Mouse (Mus musculus) midbrain, embryonic 11.5 days (tissue): ENCODE results near the gene Ranbp1. TPM values are rescaled to one million over a fixed set of nuclear protein-coding genes. Genes with fewer than 3 reads are reported as not detected.
A peak's percentile ranks its signal among the peaks of the same experiment; 100 is the strongest.
"Not testable (repeated sequence)": the region's sequence is repeated elsewhere in the genome, so short reads cannot be mapped to it uniquely, and the experiment has no call there.

ENCODE experiments used
- ATAC-seq: fragments of 200-750 bp; cut with Nextera tagmentation; 2 replicates; pipeline ENCODE4 v1.8.0; 2017; ENCODE audit warnings: moderate TSS enrichment, moderate library complexity; ENCODE audit not compliant: low FRiP score
- DNase-seq: peaks from one replicate; pipeline ENCODE4 v3.0.0; 2015; ENCODE audit warnings: low spot score; ENCODE audit errors: missing footprints
- H3K27ac ChIP-seq: fragments of 300-500 bp; sonication (generic); 2 replicates; pipeline ENCODE4 v1.5.1; 2014; ENCODE audit warnings: low read depth, low read length
- H3K27me3 ChIP-seq: fragments of 300-500 bp; sonication (generic); 2 replicates; pipeline ENCODE4 v1.6.1; 2014; ENCODE audit warnings: mild to moderate bottlenecking, low read length, moderate library complexity, mixed read lengths; ENCODE audit not compliant: control insufficient read depth, insufficient read depth
- H3K36me3 ChIP-seq: fragments of 300-500 bp; sonication (generic); 2 replicates; pipeline ENCODE4 v1.6.1; 2014; ENCODE audit warnings: mild to moderate bottlenecking, low read length, moderate library complexity, mixed read lengths; ENCODE audit not compliant: control insufficient read depth, insufficient read depth
- H3K4me1 ChIP-seq: fragments of 300-500 bp; sonication (generic); 2 replicates; pipeline ENCODE4 v1.6.1; 2014; ENCODE audit warnings: low read length; ENCODE audit not compliant: control insufficient read depth, insufficient read depth
- H3K4me2 ChIP-seq: fragments of 300-500 bp; sonication (generic); 2 replicates; pipeline ENCODE4 v1.6.1; 2014; ENCODE audit warnings: mild to moderate bottlenecking, moderate library complexity
- H3K4me3 ChIP-seq: fragments of 300-500 bp; sonication (generic); 2 replicates; pipeline ENCODE4 v1.5.1; 2014; ENCODE audit warnings: low read depth, low read length
- H3K9ac ChIP-seq: fragments of 300-500 bp; sonication (generic); 2 replicates; pipeline ENCODE4 v1.6.1; 2014; ENCODE audit warnings: low read length
- H3K9me3 ChIP-seq: fragments of 300-500 bp; sonication (generic); 2 replicates; pipeline ENCODE4 v1.6.1; 2016; ENCODE audit warnings: low read length; ENCODE audit not compliant: control insufficient read depth
- WGBS: fragments of 180-500 bp; shearing (Covaris S2); extraction: QIAGEN DNeasy Blood & Tissue Kit; methylation state at CpG from one replicate; pipeline ENCODE4 v1.1.7; 2014; 5-methylcytosine and 5-hydroxymethylcytosine counted together
- polyA plus RNA-seq: library from polyadenylated mRNA; unstranded; fragments of >200 nt; fragmentation: Nextera tagmentation; extraction: Ambion mirVana; gene quantifications from 2 replicates; pipeline ENCODE4 v1.2.1, GENCODE M21; 2014

The Ranbp1 gene
- 1,256 and 1,339 TPM in 2 replicates for polyA plus RNA-seq

- H3K27me3 ChIP-seq, result no peaks in the 10 kb centered on the region
- H3K4me2 ChIP-seq, result peak within 1 kb of the TSS; percentile 92
- DNase-seq, result peak; percentile 100
- H3K9ac ChIP-seq, result peak within 1 kb of the TSS; percentile 98
- no peaks in the 10 kb centered on the region for H3K9me3 ChIP-seq
- H3K4me3 ChIP-seq, result peak within 1 kb of the TSS; percentile 96
- H3K36me3 ChIP-seq, result peaks cover 38% of the 10 kb centered on the region
- H3K4me1 ChIP-seq, result peaks cover 30% of the 10 kb centered on the region
- ATAC-seq, result peak; percentile 96
- H3K27ac ChIP-seq, result peak within 1 kb of the TSS; percentile 82
- WGBS, result under 1% methylated on average over 100 of the region's 102 CpGs
These were observed at the start of gene Ranbp1, which contains the start of gene Trmt2a for GRCm38 (mm10) chr16:18248433-18249363. Gene Ranbp1 (minus strand): TSS chr16:18248732. Gene Trmt2a (plus strand): TSS chr16:18248679.

- H3K4me3 ChIP-seq, result peak overlapping the region; percentile 96
- H3K27ac ChIP-seq, H3K9me3 ChIP-seq, H3K27me3 ChIP-seq, H3K36me3 ChIP-seq, ATAC-seq: not testable (repeated sequence)
- H3K4me2 ChIP-seq, result peak overlapping the region; percentile 35
- H3K9ac ChIP-seq, result peak overlapping the region; percentile 55; the same call in 1 of the 2 replicates
- H3K4me1 ChIP-seq, result peaks cover 18% of the 10 kb centered on the region
- DNase-seq, result peak; percentile 82
- 9% methylated on average over 8 of the region's 10 CpGs for WGBS
These were observed 41.1 kb upstream of the Ranbp1 start for GRCm38 (mm10) chr16:18289614-18290013.

DNA sequence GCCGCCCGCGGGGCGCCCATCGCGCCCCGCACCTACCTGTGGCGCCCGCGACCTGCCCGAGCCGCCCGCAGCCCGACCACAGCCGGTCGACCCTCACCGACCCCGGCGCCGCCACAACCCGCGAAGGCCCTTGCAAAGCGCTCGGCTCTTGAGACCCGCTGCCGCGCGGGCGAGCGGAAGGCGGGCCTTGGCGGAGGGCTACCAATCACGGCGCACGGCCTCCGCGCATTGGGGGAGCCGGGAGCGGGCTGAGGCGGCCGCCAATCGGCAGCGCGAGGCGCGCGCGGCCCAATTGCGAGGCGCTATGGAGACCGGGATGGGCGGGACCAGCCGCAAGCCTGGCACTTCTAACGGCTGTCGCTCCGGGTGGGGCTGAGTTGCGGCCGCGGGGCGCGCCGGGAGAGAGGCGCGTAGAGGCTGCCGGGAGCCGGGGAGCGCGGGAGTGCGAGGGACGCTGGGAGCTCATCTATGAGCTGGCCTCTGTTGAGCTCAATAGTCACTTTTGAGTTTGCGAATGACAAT is 40.6 kb upstream of the Ranbp1 start, which contains the start of gene Dgcr8:
Gene Dgcr8, minus strand, starts transcription at position 180 of the 522 bp plus-strand sequence.
- H3K4me2 ChIP-seq, result peak within 1 kb of the TSS; percentile 70
- ATAC-seq, result peak; percentile 100
- H3K9me3 ChIP-seq, result no peaks in the 10 kb centered on the region
- H3K4me1 ChIP-seq, result peaks cover 18% of the 10 kb centered on the region
- no peaks in the 10 kb centered on the region for H3K27me3 ChIP-seq
- peak within 1 kb of the TSS; percentile 76 for H3K27ac ChIP-seq
- under 1% methylated on average over 66 of the region's 71 CpGs for WGBS
- peak within 1 kb of the TSS; percentile 95 for H3K9ac ChIP-seq
- DNase-seq, result peak; percentile 99
- peak within 1 kb of the TSS; percentile 96 for H3K4me3 ChIP-seq
- peaks cover 10% of the 10 kb centered on the region for H3K36me3 ChIP-seq

DNA sequence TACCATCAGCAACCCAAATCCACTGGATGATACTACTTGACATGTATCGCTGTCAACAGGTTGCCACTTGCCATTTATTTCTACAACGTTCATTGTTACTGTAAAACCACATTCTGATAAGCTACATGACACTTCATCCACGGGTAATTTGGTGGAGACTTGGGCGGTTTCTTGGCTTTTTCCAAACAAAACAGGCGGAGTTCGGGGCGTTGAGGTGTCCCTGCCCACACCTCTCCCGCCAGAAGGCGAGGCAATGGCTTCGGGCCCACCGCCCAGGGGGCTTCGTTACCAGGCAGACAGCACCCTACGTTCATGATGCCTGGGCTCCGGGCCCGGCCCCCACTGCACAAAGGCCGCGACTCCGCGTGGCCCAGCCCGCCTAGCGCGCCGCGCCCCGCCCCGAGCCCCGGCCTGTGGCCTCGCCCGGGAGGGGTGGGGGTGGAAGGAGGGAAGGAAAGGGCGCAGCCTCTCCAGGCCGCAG is 40.1 kb upstream of the Ranbp1 start:
- H3K9ac ChIP-seq, result peak overlapping the region; percentile 95
- peak overlapping the region; percentile 70 for H3K4me2 ChIP-seq
- no peaks in the 10 kb centered on the region for H3K9me3 ChIP-seq
- peak overlapping the region; percentile 76 for H3K27ac ChIP-seq
- peaks cover 15% of the 10 kb centered on the region for H3K36me3 ChIP-seq
- peaks cover 18% of the 10 kb centered on the region for H3K4me1 ChIP-seq
- H3K27me3 ChIP-seq, result no peaks in the 10 kb centered on the region
- ATAC-seq (peak; percentile 86), DNase-seq (peak; percentile 94)
- peak overlapping the region; percentile 96 for H3K4me3 ChIP-seq
- WGBS, result under 1% methylated on average over 30 of the region's 31 CpGs

- Histone ChIP-seq H3K4me3 (peak overlapping the region; percentile 96), H3K36me3 (peaks cover 20% of the 10 kb centered on the region), H3K9me3 (no peaks in the 10 kb centered on the region), H3K9ac (peak overlapping the region; percentile 95), H3K27me3 (no peaks in the 10 kb centered on the region), H3K4me1 (peaks cover 18% of the 10 kb centered on the region), H3K4me2 (peak overlapping the region; percentile 70), H3K27ac (peak overlapping the region; percentile 76; the same call in 1 of the 2 replicates)
- DNase-seq (no peak), ATAC-seq (no peak)
- WGBS, result under 1% methylated on average over 4 of the region's 4 CpGs
These were observed 39.6 kb upstream of the Ranbp1 start for GRCm38 (mm10) chr16:18288166-18288565.

DNA sequence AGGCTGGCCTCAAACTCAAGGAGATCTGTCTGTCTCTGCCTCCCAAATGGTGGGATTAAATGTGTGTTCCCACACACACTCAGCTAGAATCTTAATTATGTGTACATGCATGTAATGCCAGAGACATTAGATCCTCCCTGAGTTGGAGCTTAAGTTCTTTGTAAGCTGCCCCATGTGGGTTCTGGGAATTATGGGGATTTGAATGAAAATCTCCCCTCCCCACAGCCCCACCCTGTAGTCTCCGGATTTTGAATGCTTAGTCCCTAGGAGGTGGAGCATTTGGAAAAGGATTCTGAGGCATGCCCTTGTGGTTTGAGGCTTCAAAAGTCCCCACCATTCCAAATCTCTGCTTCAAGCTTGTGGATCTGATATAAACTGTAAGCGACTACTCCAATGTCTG is 26.6 kb upstream of the Ranbp1 start:
- 77% methylated on average over 2 of the region's 2 CpGs for WGBS
- no peak overlapping the region for H3K4me2 ChIP-seq
- H3K36me3 ChIP-seq, result peaks cover 58% of the 10 kb centered on the region
- no peaks in the 10 kb centered on the region for H3K4me1 ChIP-seq
- H3K9me3 ChIP-seq, result no peaks in the 10 kb centered on the region
- no peak overlapping the region for H3K4me3 ChIP-seq
- H3K9ac ChIP-seq, result no peak overlapping the region
- DNase-seq (no peak), ATAC-seq (no peak)
- H3K27me3 ChIP-seq, result no peaks in the 10 kb centered on the region
- H3K27ac ChIP-seq, result no peak overlapping the region

DNA sequence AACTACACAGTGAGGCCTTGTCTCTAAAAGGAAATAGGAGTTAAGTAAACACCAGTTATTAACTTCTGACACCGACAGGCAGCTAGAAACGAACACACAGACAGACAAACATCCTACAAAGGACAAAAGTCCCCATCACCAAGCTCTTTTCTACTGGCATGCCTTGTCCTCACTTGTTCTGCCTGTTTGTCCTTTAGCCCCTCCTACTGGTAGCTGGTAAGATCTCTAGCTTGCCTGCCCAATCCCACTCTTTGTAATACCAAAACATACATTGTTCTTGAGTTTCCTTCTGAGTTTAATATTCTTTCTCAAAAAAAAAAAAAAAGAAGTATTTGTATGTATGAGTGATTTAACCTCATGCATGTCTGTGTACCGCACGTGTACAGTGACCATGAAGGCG is 19.6 kb upstream of the Ranbp1 start:
- Histone ChIP-seq H3K4me2 (no peak overlapping the region), H3K4me3 (no peak overlapping the region), H3K36me3 (peaks cover 41% of the 10 kb centered on the region), H3K9me3 (no peaks in the 10 kb centered on the region), H3K27ac (no peak overlapping the region), H3K27me3 (no peaks in the 10 kb centered on the region), H3K4me1 (no peaks in the 10 kb centered on the region), H3K9ac (no peak overlapping the region)
- DNase-seq, result no peak
- WGBS, result 93% methylated on average over 5 of the region's 5 CpGs
- ATAC-seq, result no peak

DNA sequence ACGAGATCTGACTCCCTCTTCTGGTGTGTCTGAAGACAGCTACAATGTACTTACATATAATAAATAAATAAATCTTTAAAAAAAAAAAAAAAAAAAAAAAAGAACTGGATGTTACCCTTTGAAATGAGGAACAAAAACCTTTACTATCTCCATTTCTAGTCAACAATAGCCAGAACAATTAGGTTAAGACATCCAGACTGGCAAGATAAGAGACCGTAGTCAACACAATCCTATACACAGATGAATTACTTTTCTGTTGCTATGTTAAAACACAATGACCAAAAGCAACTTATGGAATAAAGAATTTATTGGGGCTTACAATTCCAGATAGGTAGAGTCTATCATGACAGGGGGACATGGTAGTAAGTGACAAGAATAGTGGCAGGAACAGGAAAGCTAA is 16.5 kb upstream of the Ranbp1 start:
- peaks cover 41% of the 10 kb centered on the region for H3K36me3 ChIP-seq
- no peak overlapping the region for H3K9ac ChIP-seq
- no peak overlapping the region for H3K27ac ChIP-seq
- ATAC-seq (no peak), DNase-seq (no peak)
- WGBS, result 86% methylated on average over 2 of the region's 2 CpGs
- no peaks in the 10 kb centered on the region for H3K9me3 ChIP-seq
- no peak overlapping the region for H3K4me2 ChIP-seq
- no peak overlapping the region for H3K4me3 ChIP-seq
- H3K27me3 ChIP-seq, result no peaks in the 10 kb centered on the region
- no peaks in the 10 kb centered on the region for H3K4me1 ChIP-seq

- Histone ChIP-seq H3K36me3 (peaks cover 56% of the 10 kb centered on the region), H3K27me3 (no peaks in the 10 kb centered on the region), H3K9ac (no peak within 1 kb of the TSS), H3K4me1 (no peaks in the 10 kb centered on the region), H3K9me3 (no peaks in the 10 kb centered on the region), H3K27ac (no peak within 1 kb of the TSS), H3K4me2 (no peak within 1 kb of the TSS), H3K4me3 (no peak within 1 kb of the TSS)
- ATAC-seq (no peak), DNase-seq (no peak)
- WGBS, result 86% methylated on average over 2 of the region's 2 CpGs
These were observed 9.7 kb upstream of the Ranbp1 start, which contains the start of gene Gm49776 for GRCm38 (mm10) chr16:18258221-18258620. Gene Gm49776 (minus strand): TSS chr16:18258321.
